Mouse (Mus musculus): ENCODE measurements at regions not wholly inside any gene's neighbourhood (a gene's known extent, or its start where the extent isn't known, plus 50 kb on each side); places are given as distances from the start of the nearest gene placed in this dataset.

DNA sequence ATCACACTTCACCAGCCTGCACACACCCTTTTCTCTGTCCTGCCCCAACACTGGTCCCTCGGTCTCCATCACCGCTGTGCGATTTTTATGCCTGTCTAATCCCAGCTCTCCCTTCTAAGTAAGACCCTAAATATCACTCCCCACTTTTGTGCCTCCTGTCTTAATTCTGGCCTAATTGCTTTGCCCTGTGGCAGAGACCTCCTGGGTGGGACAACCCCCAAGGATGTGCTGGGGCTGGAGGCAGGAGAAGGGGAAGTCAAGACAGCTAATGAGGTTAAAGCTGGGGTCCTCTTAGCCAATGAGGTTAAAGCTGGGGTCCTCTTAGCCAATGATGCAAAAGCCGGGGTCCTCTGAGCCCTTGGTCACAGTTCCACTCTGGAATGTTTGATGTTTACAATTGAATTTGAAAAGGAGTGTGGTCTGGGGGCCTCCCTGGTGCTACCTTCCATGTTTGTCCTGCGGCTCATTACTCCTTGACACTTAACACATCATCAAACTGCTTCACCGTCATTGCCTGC, 290.5 kb upstream of the Tbx3 start:
- DNase-seq (ENCODE audit: low spot score in 2 of 2): no peak

DNA sequence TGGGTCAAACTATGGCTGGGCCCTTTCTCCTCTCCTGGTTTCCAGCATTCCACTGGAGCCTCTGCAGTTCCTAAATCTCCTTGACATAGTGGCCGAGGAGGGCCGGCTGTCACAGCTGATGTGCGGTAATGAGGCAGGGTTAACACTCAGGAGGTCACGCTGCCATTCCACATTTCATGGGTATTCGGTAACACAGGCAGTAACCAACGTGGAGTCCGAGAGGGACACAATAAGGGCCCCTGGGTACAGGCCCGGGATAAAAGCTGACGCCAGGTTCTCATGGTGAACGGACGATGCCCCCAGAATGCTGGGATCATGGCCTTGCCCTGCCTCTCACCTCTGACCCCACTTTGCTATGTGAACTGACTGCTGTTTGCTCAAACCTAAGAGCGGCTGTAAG, 289.0 kb upstream of the Tbx3 start:
- DNase-seq (ENCODE audit: low spot score in 2 of 2): no peak

DNA sequence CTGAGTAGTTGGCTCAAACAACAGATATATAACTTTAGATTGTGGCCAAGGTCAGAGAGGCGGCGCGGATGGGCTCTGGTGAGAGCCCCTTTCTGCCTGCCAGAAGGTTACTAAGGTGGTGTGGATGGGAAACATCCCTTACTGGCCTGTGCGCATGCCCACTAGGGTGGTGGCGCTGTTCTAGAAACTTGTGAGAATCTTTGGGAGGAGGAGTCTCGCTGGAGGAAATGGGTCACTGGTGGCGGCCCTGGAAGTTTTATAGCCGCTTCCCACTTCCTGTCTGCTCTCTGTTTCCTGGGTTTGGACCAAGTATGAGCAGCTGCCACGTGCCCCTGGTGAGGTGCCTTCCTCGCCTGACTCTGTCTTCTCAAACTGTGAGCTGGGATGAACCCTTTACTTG, 285.0 kb upstream of the Tbx3 start:
- no peak for DNase-seq (ENCODE audit: low spot score in 2 of 2)

DNA sequence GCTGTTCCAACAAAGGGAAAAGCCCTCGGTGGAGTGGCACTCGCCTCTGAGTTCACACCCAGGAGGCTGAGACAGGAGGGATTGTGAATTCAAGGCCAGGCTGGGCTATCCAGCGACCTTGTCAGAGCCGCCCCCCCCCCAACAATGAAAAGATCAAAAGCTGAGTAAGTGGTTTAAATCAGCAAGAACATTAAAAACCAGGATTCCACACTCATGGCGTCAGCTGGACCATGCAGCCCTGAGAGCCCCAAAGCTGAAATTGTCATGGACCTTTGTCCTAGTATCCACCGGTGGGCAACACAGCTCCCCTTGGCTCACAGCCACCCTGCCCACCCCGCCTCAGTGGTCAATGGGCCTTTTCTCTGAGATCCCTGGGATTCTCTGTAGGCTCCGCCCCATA, 283.6 kb upstream of the Tbx3 start:
- DNase-seq (ENCODE audit: low spot score in 2 of 2): no peak

DNA sequence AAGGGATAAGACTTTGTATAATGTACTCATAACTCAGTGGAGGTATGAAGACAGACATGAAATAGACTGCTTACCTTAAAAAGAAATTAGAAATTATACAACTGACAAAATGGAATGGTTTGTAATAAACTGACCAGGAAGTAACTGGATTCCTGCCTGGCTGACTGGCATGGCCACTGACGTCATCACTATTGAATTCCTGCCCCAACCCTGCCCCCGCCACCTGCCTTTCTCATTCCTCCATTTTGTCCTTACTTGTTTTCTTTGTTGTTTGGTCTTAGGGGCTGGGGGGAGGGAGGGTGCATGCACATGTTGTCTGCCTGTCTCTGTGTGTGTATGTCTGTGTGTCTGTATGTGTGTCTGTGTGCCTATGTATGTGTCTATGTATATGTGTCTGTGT, 283.2 kb upstream of the Tbx3 start:
- no peak for DNase-seq (ENCODE audit: low spot score in 2 of 2)

DNA sequence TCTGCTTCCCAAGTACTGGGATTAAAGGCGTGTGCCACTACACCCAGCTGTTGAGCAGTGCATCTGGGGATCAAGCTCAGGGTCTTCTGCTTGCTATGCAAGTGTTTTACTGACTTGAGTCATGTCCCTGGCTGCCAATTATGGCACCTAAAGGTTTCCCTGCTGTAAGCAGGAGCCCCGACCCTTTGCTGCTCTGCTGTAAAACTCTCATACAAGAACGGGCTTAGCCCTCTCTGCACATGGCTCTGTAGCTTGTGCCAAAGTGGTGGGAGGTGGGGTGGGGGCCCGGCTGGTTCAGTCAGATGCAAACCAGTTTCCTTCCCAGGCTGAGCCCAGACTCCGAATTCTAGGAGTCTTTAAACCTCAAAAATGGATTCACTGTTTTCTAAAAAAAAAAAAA, 281.6 kb upstream of the Tbx3 start:
- no peak for DNase-seq (ENCODE audit: low spot score in 2 of 2)

DNA sequence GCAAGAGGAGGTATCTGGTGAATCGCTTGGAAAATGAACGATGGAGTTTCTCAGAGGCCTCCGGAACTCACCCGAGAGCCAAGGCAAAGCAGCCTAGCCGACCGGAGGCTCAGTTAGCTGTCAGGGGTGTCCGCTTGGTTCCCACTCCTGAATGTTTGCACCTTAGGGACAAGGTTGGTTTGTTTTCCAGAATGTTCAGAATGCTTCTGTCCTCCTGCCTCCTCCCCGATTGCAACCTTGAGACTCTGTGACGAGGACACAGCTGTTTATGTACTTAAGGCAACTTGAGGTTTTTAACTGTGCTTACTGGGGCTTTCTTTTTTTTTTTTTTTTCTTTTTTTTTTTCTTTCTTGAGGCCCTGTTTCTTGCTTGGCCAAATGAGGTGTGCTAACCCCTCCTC, 281.1 kb upstream of the Tbx3 start:
- no peak for DNase-seq (ENCODE audit: low spot score in 2 of 2)

DNA sequence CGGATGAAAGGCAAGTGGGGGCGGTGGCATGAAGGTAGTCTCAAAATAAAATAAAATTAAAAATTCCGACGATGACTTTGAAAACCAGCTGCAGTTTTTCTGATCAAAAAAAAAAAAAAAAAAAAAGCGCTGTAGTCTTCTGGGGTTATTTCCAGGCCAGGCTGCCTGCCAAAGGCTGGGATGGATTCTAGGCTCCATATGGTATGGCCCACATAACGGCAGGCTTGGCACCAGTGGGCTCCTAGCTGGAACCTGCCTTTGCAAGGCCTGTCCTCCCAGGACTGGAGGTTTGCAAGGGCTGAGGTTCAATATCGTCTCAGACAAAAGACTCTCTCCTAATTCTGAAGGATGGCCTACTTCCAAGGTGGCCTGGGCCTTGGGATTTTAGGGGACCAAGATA, 280.6 kb upstream of the Tbx3 start:
- DNase-seq (ENCODE audit: low spot score in 2 of 2): no peak

DNA sequence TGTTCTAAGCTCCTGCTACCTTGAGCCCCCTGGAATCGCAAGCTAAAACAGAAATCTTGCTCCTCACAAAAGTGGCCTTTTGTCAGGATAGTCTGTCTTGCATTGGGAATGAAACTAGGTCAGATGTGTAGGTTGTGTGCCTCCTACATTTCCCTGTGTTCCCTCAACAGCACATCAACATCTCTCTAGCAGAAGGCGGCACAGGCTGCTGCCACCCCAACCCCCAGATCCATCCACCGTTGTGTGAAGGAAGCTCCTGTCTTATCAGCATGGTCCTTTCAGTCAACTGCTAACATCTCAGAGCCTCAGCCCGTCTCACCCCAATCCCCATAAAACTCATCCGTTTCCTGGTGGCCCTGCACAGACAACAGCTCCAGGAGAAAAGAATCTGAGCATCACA, 272.0 kb upstream of the Tbx3 start:
- DNase-seq (ENCODE audit: low spot score in 2 of 2): no peak

DNA sequence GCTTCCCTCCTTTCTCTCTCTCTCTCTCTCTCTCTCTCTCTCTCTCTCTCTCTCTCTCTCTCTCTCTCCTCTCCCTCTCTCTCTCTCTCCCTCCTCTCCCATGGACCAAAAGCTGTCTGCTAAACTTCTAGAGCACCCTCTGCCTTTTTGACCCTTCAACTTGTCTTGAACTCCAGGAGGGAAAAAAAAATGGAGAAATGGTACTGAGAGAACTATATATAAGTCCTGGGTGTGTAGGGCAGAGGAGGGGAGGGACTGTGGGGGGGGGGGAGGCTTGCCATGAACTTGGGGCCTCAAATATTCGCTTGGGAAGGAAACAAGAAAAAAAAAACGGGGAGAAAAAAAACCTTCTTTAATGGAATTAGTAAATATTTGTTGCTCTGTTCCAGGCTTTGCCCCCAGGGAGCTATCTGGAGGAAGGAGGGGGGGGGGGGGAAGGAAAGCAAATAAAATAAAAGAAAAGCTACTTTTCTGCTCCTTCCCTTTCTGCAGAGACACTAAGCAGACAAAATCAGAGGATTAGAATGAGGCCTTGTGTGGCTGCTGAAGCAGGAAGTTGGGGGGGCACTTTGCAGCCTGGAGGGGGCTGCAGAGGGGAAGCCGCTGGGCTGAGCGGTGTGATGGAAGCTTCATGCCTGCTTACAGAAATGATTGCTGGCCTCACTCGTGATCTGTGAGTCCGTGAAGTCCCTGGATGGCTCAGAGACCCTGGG, 270.1 kb upstream of the Tbx3 start:
- DNase-seq (ENCODE audit: low spot score in 2 of 2): no peak

DNA sequence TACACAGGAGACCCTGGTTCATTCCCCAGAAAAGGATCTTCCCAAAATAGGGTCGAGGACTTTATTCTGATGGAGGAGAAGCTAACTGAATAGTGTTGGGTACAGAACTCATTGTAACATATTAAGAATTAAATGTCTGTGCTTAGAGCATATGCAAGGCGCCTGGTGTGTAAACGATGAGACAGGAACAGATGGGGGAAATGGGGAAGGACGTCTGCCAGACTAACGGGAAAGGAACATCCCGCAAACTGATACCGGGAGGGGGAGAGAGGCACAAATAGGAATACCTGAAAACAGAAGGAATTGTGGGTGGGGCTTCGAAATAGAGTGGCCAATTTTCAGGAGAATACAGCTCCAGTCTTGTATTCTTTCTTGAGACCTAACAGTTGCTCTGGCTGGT, 268.6 kb upstream of the Tbx3 start:
- DNase-seq (ENCODE audit: low spot score in 2 of 2): peak; percentile 14 to 57

DNA sequence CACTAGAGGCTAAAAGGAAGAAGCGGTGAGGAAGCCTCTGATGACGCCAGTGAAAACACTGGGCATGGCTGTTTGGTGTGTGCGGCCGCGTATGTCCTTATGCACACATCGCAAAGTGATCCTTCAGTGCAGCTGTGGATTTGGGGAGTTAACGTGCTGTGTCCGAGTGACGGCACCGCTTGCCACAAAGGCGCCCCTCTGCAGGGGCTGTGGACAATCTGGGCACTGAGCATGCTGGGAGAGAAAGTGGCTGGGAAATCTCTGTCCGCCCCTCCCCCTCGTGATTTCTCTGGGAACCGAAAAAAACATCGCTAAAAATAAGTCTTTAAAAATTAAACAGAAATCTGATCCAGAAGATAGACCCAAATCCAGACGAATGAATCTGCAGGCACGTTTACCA, 267.8 kb upstream of the Tbx3 start:
- DNase-seq (ENCODE audit: low spot score in 2 of 2): no peak

DNA sequence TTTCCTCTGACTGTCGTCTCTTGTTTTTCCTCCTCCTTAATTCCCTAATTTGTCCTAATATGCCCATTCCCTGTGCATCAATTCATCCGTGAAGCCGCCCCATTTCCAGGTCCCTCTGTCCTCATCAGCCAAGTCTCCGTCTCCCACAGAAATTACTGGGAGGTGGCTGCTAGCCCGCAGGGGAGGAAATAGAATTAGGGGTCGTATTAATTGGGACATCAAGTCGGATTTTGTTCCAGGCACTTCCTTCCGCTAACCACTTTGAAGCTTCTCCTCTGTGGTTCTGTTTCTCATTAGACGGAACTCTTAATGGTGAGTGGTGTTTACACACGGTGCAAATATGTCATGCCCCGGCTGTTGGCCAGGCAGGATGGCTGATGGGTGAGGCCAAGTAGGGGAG, 259.5 kb upstream of the Tbx3 start:
- no peak for DNase-seq (ENCODE audit: low spot score in 2 of 2)

DNA sequence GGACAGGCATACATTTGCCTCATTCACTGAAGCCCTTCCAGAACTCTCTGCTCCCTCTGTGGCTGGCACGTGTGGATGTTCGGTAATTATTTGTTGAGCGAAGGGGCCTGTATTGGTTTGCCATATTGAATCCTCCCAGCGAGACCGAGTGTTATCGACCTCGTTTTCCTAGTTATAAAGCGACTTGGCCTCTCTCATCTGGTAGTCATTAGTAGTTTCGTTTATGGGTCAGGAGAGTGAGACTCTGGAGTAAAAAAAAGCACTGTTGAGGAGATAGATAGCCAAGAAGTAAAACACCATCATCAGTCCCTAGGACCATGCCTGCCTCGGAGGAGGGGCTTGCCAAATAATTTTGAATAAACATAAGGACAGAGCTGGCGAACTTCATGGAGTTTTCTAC, 254.6 kb upstream of the Tbx3 start:
- no peak for DNase-seq (ENCODE audit: low spot score in 2 of 2)

DNA sequence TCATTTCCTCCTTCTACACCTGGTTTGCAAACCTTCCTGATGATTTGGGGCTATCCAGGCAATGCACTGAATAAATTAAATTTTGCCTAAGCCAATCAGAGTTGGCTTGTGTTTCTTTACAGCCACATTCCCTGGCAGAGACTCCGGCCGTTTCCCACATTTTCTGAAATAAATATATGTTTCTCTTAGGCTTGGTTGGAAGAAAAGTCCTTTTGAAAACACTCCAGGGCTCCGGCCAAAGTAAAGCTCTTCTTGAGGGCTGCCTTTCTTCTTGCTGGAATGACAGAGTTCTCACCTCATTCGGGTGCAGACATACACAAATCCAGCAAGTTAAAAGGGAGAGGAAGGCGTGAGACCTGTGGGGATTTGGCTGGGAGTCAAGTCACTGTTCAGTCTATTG, 252.0 kb upstream of the Tbx3 start:
- no peak for DNase-seq (ENCODE audit: low spot score in 2 of 2)

DNA sequence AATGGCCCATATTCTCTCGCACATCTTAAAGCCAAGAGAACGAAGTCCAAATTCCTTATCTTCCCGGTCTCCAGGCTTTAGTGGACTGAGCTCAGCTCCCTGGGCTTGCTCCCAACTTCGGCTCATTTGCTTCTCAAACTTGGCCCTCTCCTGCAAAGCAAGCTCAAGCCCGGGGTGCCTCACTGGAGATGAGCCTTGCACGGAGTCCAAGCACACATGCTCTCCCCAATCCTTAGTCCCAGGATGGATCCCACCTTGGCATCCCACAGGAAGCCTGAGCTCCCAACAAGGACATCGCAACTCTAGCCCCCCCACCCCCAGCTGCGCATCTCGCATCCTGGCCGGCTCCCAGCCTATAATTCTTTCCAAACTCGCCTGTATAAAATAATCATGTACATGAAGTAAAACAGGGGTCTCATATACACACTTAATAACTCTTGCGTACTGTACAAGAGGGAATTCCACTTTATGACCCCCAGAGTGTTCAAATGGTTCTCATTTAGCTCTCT, 242.9 kb upstream of the Tbx3 start:
- no peak for DNase-seq (ENCODE audit: low spot score in 2 of 2)

DNA sequence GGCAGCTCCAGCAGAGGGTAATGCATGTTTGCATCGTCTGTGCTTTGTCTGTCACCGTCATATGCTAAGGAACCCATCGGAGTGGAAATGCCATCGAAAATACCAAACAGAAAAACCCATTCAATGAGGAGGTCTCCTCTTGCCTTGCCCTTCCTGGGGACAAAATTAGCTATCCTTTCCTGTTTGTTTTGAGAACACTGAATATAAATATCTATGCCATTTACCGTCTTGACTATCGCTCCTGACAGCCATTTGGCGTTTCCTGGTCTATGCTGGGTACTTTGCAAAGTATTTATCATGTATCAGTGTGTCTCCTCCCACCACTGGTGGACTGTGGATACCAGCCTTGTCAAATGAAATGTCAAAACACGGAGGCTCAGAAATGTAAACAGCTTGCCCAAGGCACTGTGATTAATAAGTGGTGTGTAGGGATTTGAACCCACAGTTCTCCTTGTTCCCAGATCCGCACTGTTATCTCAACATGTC, 239.2 kb upstream of the Tbx3 start:
- no peak for DNase-seq (ENCODE audit: low spot score in 2 of 2)

DNA sequence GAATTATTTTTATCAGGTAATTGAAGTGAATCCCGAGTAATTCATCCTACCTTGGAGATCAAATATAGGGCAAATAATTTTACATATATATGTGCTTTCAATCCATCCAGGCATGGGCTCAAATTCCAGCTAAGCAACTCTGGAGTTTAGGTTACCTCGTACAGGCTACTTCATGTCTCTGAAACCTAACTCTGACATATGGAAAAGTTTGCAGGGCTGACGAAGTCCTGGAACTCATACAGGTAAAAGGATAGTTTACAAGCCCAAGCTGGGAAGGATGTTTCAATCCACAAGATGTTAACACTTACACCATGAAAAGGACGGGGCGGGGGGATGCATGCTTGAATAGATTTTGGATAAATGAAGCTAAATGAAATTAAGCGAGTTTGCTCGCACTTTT, 235.9 kb upstream of the Tbx3 start:
- DNase-seq (ENCODE audit: low spot score in 2 of 2): no peak

DNA sequence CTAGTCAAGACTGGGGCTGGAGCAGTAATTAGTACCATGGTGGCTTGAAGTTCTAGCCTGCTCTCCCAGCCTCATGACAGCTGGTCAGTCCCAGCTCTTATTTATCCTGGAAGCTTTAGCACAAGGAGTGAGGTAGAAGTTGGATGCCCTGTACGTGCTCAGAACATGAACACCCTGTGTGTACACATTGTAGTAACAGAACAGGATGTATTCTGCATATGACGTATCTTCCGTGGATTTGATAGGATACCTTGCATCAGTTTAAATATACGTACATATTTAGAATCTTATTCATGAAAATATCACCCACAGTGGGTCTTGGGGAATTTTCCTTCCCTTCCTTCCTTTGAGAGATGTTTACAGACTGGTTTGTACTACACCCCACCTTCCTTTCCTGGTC, 222.0 kb upstream of the Tbx3 start:
- DNase-seq (ENCODE audit: low spot score in 2 of 2): no peak

DNA sequence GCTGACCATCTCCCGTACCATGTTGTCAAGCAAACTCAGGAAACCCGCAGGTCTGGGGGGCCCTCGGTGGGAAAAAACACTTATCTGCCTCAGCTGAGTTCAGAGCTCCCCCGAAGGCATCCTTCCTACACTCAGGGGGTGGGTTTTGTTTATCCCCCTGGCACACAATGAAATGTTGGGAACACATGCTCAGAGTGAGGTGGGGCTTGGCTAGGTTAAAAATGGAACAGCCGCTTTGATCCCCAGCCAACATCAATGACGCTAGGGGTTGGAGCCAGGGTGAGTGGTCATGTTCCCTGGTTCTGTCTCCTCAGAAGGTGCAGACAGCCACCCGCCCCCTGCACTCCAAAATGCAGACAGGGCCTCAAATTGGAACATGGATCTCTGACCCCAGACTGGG, 221.3 kb upstream of the Tbx3 start:
- peak in 1 of 2 experiments; percentile 5 for DNase-seq (ENCODE audit: low spot score in 2 of 2)

DNA sequence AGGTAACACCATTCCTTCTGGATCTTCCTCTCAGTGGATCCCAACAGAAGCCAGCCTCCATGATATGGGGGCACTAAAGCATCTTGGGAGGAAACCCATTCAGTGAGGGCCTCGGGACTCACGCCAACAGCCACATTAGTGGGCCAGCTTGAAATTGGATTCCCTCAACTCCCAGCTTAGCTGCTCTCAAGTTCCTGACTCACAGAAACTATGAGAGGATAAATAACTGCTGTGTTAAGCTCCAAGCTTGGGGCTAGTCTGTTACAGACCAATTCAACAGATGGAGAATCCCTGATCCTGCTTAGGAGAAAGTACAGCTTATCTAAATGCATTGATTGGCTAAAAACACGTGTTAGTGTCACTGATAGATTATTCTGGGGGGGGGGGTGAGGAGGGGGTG, 210.7 kb upstream of the Tbx3 start:
- DNase-seq (ENCODE audit: low spot score in 2 of 2): no peak

DNA sequence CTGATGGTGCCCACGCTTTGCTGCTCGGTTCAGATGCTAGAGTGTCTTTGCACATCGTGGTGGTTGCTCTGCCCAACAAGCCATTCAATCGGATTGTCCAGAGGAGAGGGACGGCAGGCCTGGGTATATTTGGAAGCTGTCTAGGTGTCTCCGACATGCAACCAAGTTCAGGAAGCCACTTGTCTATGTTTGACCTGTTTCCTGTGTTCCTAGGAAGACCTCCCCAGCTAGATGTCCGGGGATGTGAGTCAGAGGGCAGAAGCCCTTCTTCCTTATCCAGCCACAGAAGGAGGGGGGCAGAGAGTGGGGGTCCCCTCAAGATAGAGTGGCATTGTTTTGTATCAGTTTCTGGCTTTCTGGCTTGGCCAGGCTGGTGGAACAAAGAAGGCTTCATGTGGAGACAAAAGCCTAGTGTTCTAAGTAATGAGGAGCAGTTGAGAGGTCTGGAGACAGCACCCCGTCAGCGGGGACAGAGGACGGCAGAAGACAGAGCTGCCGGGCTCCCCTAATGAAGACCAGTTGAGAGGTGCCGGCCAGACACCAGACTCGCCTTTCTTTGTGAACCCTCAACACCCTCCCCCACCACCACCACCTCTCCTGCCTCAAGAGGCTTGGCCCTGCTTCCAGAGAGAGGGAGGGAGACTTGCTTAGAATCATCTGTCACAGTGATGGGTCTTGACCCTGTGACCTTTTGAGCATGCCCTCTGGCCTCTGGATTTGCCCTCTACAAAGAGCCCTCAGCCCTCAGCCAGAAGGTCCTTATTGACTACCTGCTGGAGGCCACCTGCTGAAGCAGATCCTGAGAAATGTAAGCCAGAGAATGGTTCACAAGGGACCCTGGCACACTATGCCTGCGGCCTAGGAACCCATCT, 207.6 kb upstream of the Tbx3 start:
- DNase-seq (ENCODE audit: low spot score in 2 of 2): no peak

Measured in layer of hippocampus, postnatal 14 days (tissue).